Mouse (Mus musculus) stomach, embryonic 16.5 days (tissue): ENCODE measurements at regions not wholly inside any gene's neighbourhood (a gene's known extent, or its start where the extent isn't known, plus 50 kb on each side); places are given as distances from the start of the nearest gene placed in this dataset.

Source experiments
- ATAC-seq: fragments of 200-750 bp; cut with Nextera tagmentation; 2 replicates; pipeline ENCODE4 v1.8.0; 2017; ENCODE audit warnings: moderate number of reproducible peaks, moderate TSS enrichment; ENCODE audit not compliant: insufficient read depth, low FRiP score
- H3K27ac ChIP-seq: fragments of 300-500 bp; sonication (generic); 2 replicates; pipeline ENCODE4 v1.5.1; 2014; ENCODE audit warnings: low read length
- H3K27me3 ChIP-seq: fragments of 300-500 bp; sonication (generic); 2 replicates; pipeline ENCODE4 v1.6.1; 2014; ENCODE audit warnings: low read length, control low read depth, mixed read lengths; ENCODE audit not compliant: control insufficient read depth, insufficient read depth
- H3K36me3 ChIP-seq: fragments of 300-500 bp; sonication (generic); 2 replicates; pipeline ENCODE4 v1.6.1; 2014; ENCODE audit warnings: low read length; ENCODE audit not compliant: control insufficient read depth, insufficient read depth
- H3K4me1 ChIP-seq: fragments of 300-500 bp; sonication (generic); 2 replicates; pipeline ENCODE4 v1.6.1; 2014; ENCODE audit warnings: low read length, control low read depth, mixed read lengths; ENCODE audit not compliant: control insufficient read depth, insufficient read depth
- H3K4me2 ChIP-seq: fragments of 300-500 bp; sonication (generic); 2 replicates; pipeline ENCODE4 v1.6.1; 2014; ENCODE audit warnings: low read depth, low read length, mixed read lengths
- H3K4me3 ChIP-seq: fragments of 300-500 bp; sonication (generic); replicated peaks from 2 replicates; pipeline ENCODE4 v1.5.1; 2014; ENCODE audit warnings: mild to moderate bottlenecking, low read length
- H3K9ac ChIP-seq: fragments of 300-500 bp; sonication (generic); 2 replicates; pipeline ENCODE4 v1.6.1; 2014; ENCODE audit warnings: low read length
- H3K9me3 ChIP-seq: fragments of 300-500 bp; sonication (generic); replicated peaks from 2 replicates; pipeline ENCODE4 v1.6.1; 2016; ENCODE audit warnings: low read length, control low read depth; ENCODE audit not compliant: control insufficient read depth
- WGBS: fragments of 180-500 bp; shearing (Covaris S2); extraction: QIAGEN DNeasy Blood & Tissue Kit; methylation state at CpG from one replicate; pipeline ENCODE4 v1.1.7; 2014; 5-methylcytosine and 5-hydroxymethylcytosine counted together

DNA sequence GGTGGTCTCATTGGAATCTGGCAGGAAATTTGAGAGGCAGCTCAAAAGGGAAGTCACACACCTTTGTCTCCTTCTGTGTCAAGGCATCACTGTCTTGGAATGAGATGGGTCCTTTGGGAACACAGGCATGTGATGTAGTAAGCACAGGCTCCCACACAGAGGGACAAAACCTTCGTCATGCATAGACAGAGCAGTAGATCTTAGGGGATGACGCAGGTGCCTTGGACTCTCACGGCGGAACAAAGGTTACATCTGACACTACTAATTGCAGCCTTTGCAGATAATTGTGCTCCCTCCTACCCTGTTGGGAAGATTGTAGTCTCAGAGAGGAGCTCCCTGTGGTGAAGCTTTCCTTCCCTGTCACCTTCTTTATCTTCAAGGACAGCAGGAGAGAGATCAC, 131.3 kb upstream of the Plxnc1 start:
- H3K27ac ChIP-seq = no peak overlapping the region
- H3K36me3 ChIP-seq = no peaks in the 10 kb centered on the region
- ATAC-seq = no peak
- H3K27me3 ChIP-seq = no peaks in the 10 kb centered on the region
- 78% methylated on average over 4 of the region's 4 CpGs for WGBS
- H3K4me2 ChIP-seq = no peak overlapping the region
- no peaks in the 10 kb centered on the region for H3K4me1 ChIP-seq
- H3K4me3 ChIP-seq = no peak overlapping the region
- H3K9me3 ChIP-seq = no peaks in the 10 kb centered on the region
- H3K9ac ChIP-seq = no peak overlapping the region

DNA sequence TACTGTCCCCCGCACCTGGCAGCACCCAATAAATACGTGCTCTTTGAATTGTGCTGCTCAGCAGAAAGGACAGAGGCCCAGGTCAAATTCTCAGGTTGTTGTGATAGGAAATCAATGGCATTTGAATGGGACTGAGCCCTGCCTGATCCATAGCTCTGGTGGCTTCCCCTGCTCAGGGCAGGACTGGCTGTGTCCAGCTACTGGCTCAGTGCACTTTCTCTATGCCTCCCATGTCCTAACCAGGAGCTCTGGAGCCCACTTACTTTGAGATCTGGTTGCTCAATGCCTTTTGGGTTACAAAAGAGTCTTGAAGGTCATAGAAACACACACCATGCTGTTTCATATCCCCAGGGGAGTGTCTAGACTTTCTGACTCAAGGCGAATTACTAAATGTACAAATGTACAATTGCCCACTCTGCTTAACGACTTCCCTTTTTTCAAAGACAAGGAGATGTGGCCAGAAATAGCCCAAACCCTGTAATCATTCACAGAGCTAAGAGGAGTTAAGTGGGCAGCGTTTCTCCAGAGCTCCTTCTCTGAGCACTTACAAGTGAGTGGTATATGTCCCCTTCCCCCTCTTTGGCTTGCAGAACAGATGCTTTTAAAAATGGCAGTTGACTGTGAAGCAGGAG, 130.4 kb upstream of the Plxnc1 start:
- no peak for ATAC-seq
- H3K36me3 ChIP-seq = no peaks in the 10 kb centered on the region
- H3K9ac ChIP-seq = no peak overlapping the region
- no peak overlapping the region for H3K27ac ChIP-seq
- H3K4me3 ChIP-seq = no peak overlapping the region
- no peaks in the 10 kb centered on the region for H3K9me3 ChIP-seq
- 50% methylated on average over 5 of the region's 5 CpGs for WGBS
- no peaks in the 10 kb centered on the region for H3K4me1 ChIP-seq
- H3K4me2 ChIP-seq = no peak overlapping the region
- H3K27me3 ChIP-seq = no peaks in the 10 kb centered on the region

DNA sequence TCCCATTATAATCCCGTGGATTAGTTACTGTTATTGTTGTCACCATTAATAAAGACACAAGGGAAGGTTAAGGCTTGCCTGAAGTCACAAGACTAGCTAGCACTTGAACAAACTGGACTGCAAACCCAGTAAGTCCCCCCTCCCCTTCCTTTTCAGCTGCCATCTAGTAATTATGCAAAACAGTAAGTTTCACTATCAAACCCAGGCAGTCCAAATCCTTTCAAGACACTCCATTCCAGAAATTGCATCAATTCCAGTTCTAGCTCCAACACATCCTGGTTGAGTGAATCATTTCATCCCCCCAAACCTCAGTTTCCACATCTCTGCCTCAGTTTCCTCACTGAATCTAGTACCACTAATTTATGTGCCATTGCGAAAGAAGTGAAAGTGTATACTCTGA, 129.7 kb upstream of the Plxnc1 start:
- H3K4me1 ChIP-seq = no peaks in the 10 kb centered on the region
- H3K9ac ChIP-seq = no peak overlapping the region
- no peaks in the 10 kb centered on the region for H3K36me3 ChIP-seq
- H3K4me3 ChIP-seq = no peak overlapping the region
- no peak overlapping the region for H3K4me2 ChIP-seq
- 78% methylated on average over 2 of the region's 2 CpGs for WGBS
- H3K27me3 ChIP-seq = no peaks in the 10 kb centered on the region
- no peaks in the 10 kb centered on the region for H3K9me3 ChIP-seq
- no peak overlapping the region for H3K27ac ChIP-seq
- ATAC-seq = no peak

DNA sequence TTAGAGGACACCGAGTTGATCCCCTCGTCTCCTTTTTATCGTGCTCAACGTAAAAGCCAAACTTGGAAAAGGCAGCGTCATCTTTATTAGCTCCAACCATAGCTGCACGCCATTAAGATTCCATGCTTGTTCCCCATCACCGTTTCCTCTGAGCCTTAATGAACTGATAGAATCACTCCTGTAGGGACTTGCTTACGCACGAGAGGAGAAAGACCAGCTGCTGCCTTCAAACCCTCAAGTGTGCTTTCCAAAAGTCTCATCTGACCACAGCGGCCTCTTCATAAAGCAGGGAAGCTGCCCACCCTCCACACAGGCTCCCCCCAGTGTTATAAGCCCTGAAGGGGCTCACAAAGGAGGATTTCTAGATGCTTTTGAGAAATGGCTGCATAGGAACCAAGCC, 123.3 kb upstream of the Plxnc1 start:
- H3K9ac ChIP-seq = no peak overlapping the region
- 65% methylated on average over 10 of the region's 10 CpGs for WGBS
- no peaks in the 10 kb centered on the region for H3K9me3 ChIP-seq
- no peaks in the 10 kb centered on the region for H3K27me3 ChIP-seq
- no peaks in the 10 kb centered on the region for H3K36me3 ChIP-seq
- no peak overlapping the region for H3K27ac ChIP-seq
- H3K4me1 ChIP-seq = no peaks in the 10 kb centered on the region
- H3K4me2 ChIP-seq = no peak overlapping the region
- no peak overlapping the region for H3K4me3 ChIP-seq
- no peak for ATAC-seq

DNA sequence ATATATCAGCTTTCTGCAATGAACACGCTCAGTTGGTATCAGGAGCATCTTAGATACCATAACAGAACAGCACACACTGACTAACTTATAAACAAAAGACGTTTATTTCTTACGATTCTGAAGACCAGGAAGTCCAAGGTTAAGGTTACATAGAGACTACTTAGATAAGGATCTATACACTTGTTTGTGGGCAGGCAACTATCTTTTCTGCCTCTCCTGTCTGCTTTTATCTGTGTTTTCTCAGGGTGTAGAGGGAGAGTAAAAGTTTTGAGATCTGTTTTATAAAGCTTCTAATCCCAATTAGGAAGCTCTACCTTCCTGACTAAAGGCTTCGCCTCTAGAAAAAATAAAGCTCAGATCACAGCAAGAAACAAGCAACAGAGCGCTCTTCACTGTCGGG, 122.1 kb upstream of the Plxnc1 start:
- H3K4me1 ChIP-seq = no peaks in the 10 kb centered on the region
- H3K27ac ChIP-seq = no peak overlapping the region
- H3K4me3 ChIP-seq = no peak overlapping the region
- 61% methylated on average over 6 of the region's 6 CpGs for WGBS
- H3K9ac ChIP-seq = no peak overlapping the region
- no peaks in the 10 kb centered on the region for H3K36me3 ChIP-seq
- no peaks in the 10 kb centered on the region for H3K27me3 ChIP-seq
- H3K9me3 ChIP-seq = no peaks in the 10 kb centered on the region
- no peak for ATAC-seq
- H3K4me2 ChIP-seq = no peak overlapping the region

DNA sequence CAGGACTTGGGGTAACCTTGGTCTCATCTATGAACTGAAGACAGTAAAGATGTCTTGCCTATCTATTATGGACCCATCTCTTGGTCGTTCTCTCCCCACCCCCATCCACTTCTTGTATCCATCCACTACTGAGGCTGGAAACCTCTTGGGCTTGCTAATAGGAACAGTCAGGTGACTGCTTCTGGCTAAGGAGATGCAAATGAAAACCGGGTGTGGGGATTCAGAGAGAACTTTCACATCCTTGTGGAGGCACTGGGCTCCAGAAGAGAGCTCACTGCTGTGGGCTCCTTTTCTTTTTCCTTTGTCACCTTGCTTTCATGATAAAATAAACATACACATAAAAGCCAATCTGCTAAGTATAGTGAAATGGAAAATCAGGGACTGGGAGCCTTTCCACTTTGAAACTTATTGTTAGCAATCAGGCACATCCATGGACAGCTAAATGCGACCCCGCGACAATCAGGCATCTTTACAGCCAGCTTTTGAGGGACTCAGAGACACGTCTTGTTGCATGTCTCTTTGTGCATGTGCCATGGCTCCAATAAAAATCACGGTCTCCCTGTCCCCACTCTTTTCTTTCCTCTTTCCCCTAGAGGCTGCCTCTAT, 115.0 kb upstream of the Plxnc1 start:
- Histone ChIP-seq H3K27me3 (no peaks in the 10 kb centered on the region), H3K4me2 (no peak overlapping the region), H3K9me3 (no peaks in the 10 kb centered on the region), H3K9ac (no peak overlapping the region), H3K36me3 (no peaks in the 10 kb centered on the region), H3K4me3 (no peak overlapping the region), H3K27ac (no peak overlapping the region), H3K4me1 (no peaks in the 10 kb centered on the region)
- no peak for ATAC-seq
- WGBS = 75% methylated on average over 7 of the region's 7 CpGs

DNA sequence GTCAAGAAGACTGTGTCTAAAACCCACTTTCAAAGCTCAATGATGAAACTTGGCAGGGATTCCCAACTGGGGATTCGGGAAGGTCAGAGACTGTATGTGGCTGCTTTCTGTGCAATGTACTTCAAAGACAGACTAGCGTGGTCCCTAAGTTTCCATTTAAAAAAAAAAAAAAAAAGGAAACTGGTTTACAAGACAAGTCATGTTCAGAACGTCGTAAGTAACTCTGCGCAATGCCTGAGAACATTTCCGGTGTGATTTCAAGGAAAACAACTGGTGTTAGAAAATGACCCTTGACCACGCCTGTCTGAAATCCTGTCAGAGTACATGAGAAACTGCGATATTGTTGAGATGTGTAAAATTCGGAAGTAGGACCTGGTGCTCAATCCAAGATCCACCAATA, 114.4 kb upstream of the Plxnc1 start:
- no peak for ATAC-seq
- H3K27me3 ChIP-seq = no peaks in the 10 kb centered on the region
- H3K9ac ChIP-seq = no peak overlapping the region
- no peak overlapping the region for H3K27ac ChIP-seq
- no peaks in the 10 kb centered on the region for H3K9me3 ChIP-seq
- H3K4me3 ChIP-seq = no peak overlapping the region
- H3K4me1 ChIP-seq = no peaks in the 10 kb centered on the region
- WGBS = 79% methylated on average over 9 of the region's 9 CpGs
- no peaks in the 10 kb centered on the region for H3K36me3 ChIP-seq
- no peak overlapping the region for H3K4me2 ChIP-seq

DNA sequence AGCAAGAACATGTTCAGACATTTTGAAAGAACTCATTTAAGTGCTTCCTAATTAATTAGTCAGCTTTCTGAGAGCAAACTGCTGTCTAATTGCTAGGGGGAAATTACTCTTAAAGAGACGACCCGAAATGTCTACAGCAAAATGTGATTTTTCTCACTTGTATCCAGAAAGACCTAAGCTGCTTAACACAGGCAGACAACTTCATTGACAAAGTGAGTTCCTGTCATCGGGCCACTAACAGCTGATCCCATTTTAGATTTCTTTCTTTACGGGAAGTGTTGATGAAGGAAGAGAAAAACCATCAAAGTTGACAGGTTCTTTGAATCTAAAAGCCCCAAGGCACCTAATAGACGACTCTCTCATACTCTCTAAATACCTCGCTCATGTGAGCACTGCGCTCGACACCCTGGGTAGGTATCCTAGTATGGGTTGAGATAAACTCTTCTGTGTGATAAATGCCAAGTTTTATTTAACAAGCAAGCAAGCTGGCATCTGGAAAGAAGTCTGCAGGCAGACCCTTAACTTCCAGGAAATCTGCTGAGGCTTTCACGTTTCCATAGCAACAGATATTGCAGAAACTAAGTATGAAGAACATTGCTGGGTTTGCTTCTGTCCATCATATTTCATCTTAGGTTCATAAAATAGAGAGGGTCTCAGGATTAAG, 112.5 kb upstream of the Plxnc1 start:
- H3K27ac ChIP-seq = no peak overlapping the region
- H3K4me1 ChIP-seq = no peaks in the 10 kb centered on the region
- ATAC-seq = no peak
- no peak overlapping the region for H3K9ac ChIP-seq
- 72% methylated on average over 9 of the region's 9 CpGs for WGBS
- H3K27me3 ChIP-seq = no peaks in the 10 kb centered on the region
- H3K9me3 ChIP-seq = no peaks in the 10 kb centered on the region
- H3K4me3 ChIP-seq = no peak overlapping the region
- no peak overlapping the region for H3K4me2 ChIP-seq
- H3K36me3 ChIP-seq = no peaks in the 10 kb centered on the region

DNA sequence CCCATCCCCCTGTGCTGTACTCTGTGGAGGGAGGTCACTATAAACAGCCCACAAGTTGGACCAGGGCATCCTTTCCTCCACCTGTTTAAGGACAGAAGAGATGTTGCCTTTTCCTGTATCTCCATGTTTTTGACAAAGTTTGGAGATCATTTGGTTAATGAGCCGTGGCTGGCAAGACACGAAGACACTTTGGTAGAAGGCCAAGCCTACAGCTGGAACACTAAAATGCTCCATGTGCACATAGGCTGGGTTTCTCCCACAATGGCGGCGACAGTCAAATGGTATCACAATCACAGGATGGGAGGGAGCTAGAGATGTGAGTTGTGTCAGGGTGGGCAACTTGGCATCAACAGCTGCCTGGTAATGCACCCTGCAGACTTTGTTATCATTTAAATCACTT, 111.9 kb upstream of the Plxnc1 start:
- WGBS = 73% methylated on average over 4 of the region's 4 CpGs
- H3K4me1 ChIP-seq = no peaks in the 10 kb centered on the region
- H3K27me3 ChIP-seq = no peaks in the 10 kb centered on the region
- H3K36me3 ChIP-seq = no peaks in the 10 kb centered on the region
- no peak for ATAC-seq
- no peak overlapping the region for H3K27ac ChIP-seq
- H3K4me3 ChIP-seq = no peak overlapping the region
- no peak overlapping the region for H3K9ac ChIP-seq
- no peaks in the 10 kb centered on the region for H3K9me3 ChIP-seq
- no peak overlapping the region for H3K4me2 ChIP-seq
